Mouse (Mus musculus): ENCODE measurements around the gene Ckb. TPM values are rescaled to one million over a fixed set of nuclear protein-coding genes. Genes with fewer than 3 reads are reported as not detected.

The Ckb gene
- polyA plus RNA-seq, 1 experiment from 2014 or later, result 555 TPM

DNA sequence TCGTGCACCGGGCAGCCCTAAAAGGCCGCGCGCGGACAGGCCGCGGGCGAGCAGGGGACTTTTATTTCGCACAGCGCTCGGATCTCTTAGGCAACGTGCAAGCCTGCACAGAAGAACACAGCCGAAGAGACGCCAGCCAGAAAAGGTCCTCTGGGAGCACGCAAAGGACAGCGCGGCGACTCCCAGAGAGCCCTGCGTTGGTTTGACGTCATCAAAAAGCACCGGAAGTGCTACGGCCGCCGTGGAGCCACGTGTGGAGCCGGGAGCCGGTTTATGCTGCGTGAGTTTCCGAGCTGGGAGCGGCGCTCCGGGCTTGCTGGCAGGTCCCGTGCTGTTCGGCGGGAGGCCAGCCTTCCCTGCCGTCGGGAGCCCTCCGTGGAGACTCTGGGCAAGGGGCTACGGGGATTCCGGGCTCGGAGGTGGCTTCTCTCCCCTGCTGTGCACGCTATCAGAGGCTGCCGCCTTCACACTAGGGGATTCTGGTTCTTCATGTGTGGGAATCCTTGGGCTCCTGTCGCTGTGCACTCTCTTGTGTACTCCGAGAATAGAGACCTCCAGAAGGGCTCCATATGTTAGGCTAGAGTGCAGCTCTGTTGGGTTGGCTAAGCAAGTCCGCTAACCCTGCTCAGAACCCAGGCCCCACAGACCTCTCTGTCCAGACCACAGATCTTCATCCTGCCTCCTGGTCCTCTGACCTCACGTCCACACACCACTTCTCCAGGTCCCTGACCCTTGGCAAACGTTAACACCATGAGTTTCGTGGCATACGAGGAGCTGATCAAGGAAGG lies 5.9 kb upstream of the Ckb start, which contains the start of gene Trmt61a:
Gene Trmt61a, plus strand, starts transcription at position 224 of the 788 bp plus-strand sequence.
- Histone ChIP-seq H3K27ac (ENCODE audit: low read length) (peak within 1 kb of the TSS; percentile 90), H3K36me3 (ENCODE audit: control insufficient read depth, insufficient read depth, low read length) (no peaks in the 10 kb centered on the region; the same call in 1 of the 2 replicates), H3K9me3 (ENCODE audit: control insufficient read depth, low read depth, low read length) (no peaks in the 10 kb centered on the region), H3K4me3 (ENCODE audit: low read depth, low read length) (peak within 1 kb of the TSS; percentile 96), H3K27me3 (ENCODE audit: control insufficient read depth, insufficient read depth, low read length) (no peaks in the 10 kb centered on the region), H3K4me1 (ENCODE audit: control insufficient read depth, insufficient read depth, low read length) (0 out of 2 replicates have a peak, but pooled peaks cover 9% of the 10 kb centered on the region), H3K4me2 (replicated peaks; ENCODE audit: low read depth, low read length) (peak within 1 kb of the TSS; percentile 83), H3K9ac (replicated peaks; ENCODE audit: low read depth, low read length) (peak within 1 kb of the TSS; percentile 49)
- WGBS, result under 1% methylated on average over 51 of the region's 51 CpGs
- ATAC-seq (ENCODE audit: insufficient number of reproducible peaks, insufficient read depth, low FRiP score, low read depth), result peak; percentile 90

DNA sequence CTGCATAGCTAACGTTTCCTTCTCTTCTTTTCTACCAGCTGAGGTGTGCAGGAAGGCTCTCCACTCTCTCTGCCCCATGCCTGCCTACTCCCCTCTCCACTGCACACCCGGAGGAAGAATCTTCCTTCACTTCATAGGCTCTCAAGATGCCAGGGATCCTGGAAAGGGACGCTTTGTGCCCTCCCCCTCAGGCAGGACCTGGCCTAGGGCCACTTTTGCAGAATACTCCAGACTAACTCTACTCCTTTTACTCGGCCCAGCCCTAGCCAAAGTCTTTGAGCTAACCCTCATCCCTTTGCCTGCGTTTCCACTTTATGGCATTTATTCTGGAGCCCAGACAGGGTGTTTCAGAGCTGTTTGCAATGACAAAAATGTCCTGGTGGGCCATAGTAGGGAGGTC lies 5.3 kb upstream of the Ckb start:
- Histone ChIP-seq H3K4me1 (ENCODE audit: control insufficient read depth, insufficient read depth, low read length) (0 out of 2 replicates have a peak, but pooled peaks cover 9% of the 10 kb centered on the region), H3K4me3 (ENCODE audit: low read depth, low read length) (peak overlapping the region; percentile 96), H3K27ac (ENCODE audit: low read length) (peak overlapping the region; percentile 90), H3K27me3 (ENCODE audit: control insufficient read depth, insufficient read depth, low read length) (no peaks in the 10 kb centered on the region), H3K4me2 (replicated peaks; ENCODE audit: low read depth, low read length) (peak overlapping the region; percentile 83), H3K9me3 (ENCODE audit: control insufficient read depth, low read depth, low read length) (no peaks in the 10 kb centered on the region), H3K9ac (replicated peaks; ENCODE audit: low read depth, low read length) (peak overlapping the region; percentile 49), H3K36me3 (ENCODE audit: control insufficient read depth, insufficient read depth, low read length) (no peaks in the 10 kb centered on the region; the same call in 1 of the 2 replicates)
- ATAC-seq (ENCODE audit: insufficient number of reproducible peaks, insufficient read depth, low FRiP score, low read depth), result peak; percentile 12; the same call in 1 of the 2 replicates
- 20% methylated on average over 5 of the region's 5 CpGs for WGBS

- no peaks in the 10 kb centered on the region for H3K36me3 ChIP-seq (ENCODE audit: control insufficient read depth, insufficient read depth, low read length)
- peaks cover 14% of the 10 kb centered on the region; the same call in 1 of the 2 replicates for H3K4me1 ChIP-seq (ENCODE audit: control insufficient read depth, insufficient read depth, low read length)
- no peak overlapping the region for H3K4me2 ChIP-seq (replicated peaks; ENCODE audit: low read depth, low read length)
- 0 out of 2 replicates have a peak, but pooled peaks cover 5% of the 10 kb centered on the region for H3K27me3 ChIP-seq (ENCODE audit: control insufficient read depth, insufficient read depth, low read length)
- H3K9me3 ChIP-seq (ENCODE audit: control insufficient read depth, low read depth, low read length), result no peaks in the 10 kb centered on the region
- H3K9ac ChIP-seq (replicated peaks; ENCODE audit: low read depth, low read length), result no peak overlapping the region
- ATAC-seq (ENCODE audit: insufficient number of reproducible peaks, insufficient read depth, low FRiP score, low read depth), result no peak
- H3K27ac ChIP-seq (ENCODE audit: low read length), result no peak overlapping the region
- no peak overlapping the region for H3K4me3 ChIP-seq (ENCODE audit: low read depth, low read length)
- 73% methylated on average over 6 of the region's 6 CpGs for WGBS
Measured at GRCm38 (mm10) chr12:111675797-111676580, 3.9 kb upstream of the Ckb start.

GRCm38 (mm10) chr12:111674850-111675486 lies 2.8 kb upstream of the Ckb start:
- ATAC-seq (ENCODE audit: insufficient number of reproducible peaks, insufficient read depth, low FRiP score, low read depth), result no peak
- Histone ChIP-seq H3K36me3 (ENCODE audit: control insufficient read depth, insufficient read depth, low read length) (no peaks in the 10 kb centered on the region), H3K9ac (replicated peaks; ENCODE audit: low read depth, low read length) (no peak overlapping the region), H3K27me3 (ENCODE audit: control insufficient read depth, insufficient read depth, low read length) (0 out of 2 replicates have a peak, but pooled peaks cover 6% of the 10 kb centered on the region), H3K4me3 (ENCODE audit: low read depth, low read length) (no peak overlapping the region), H3K4me2 (replicated peaks; ENCODE audit: low read depth, low read length) (no peak overlapping the region), H3K9me3 (ENCODE audit: control insufficient read depth, low read depth, low read length) (no peaks in the 10 kb centered on the region), H3K4me1 (ENCODE audit: control insufficient read depth, insufficient read depth, low read length) (peaks cover 22% of the 10 kb centered on the region; the same call in 1 of the 2 replicates), H3K27ac (ENCODE audit: low read length) (no peak overlapping the region)
- WGBS, result 59% methylated on average over 2 of the region's 2 CpGs

DNA sequence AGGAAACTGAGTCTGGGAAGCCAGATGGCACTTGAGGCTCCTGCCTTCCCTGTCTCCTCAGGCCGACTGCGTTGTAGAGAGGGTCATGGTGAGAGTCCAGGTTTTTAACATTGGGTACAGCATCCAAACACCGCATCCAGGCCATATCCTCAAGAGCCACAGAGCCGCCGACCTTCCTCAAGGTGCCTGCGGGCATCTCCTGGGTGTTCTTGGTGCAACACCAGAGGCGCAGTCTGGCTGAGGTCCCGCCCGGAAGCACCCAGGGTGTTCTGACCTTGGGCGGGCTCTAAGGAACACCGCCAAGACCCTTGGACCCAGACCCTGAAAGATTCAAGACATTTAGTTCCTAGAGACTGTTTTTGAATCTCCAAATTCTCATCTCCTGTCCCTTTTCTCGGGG lies 443 bp upstream of the Ckb start:
- Histone ChIP-seq H3K4me1 (ENCODE audit: control insufficient read depth, insufficient read depth, low read length) (peaks cover 29% of the 10 kb centered on the region; the same call in 1 of the 2 replicates), H3K4me2 (replicated peaks; ENCODE audit: low read depth, low read length) (peak overlapping the region; percentile 93), H3K27me3 (ENCODE audit: control insufficient read depth, insufficient read depth, low read length) (0 out of 2 replicates have a peak, but pooled peaks cover 6% of the 10 kb centered on the region), H3K9me3 (ENCODE audit: control insufficient read depth, low read depth, low read length) (no peaks in the 10 kb centered on the region), H3K27ac (ENCODE audit: low read length) (no peak overlapping the region), H3K36me3 (ENCODE audit: control insufficient read depth, insufficient read depth, low read length) (no peaks in the 10 kb centered on the region), H3K9ac (replicated peaks; ENCODE audit: low read depth, low read length) (no peak overlapping the region), H3K4me3 (ENCODE audit: low read depth, low read length) (peak overlapping the region; percentile 53)
- no peak for ATAC-seq (ENCODE audit: insufficient number of reproducible peaks, insufficient read depth, low FRiP score, low read depth)
- WGBS, result 13% methylated on average over 12 of the region's 12 CpGs

DNA sequence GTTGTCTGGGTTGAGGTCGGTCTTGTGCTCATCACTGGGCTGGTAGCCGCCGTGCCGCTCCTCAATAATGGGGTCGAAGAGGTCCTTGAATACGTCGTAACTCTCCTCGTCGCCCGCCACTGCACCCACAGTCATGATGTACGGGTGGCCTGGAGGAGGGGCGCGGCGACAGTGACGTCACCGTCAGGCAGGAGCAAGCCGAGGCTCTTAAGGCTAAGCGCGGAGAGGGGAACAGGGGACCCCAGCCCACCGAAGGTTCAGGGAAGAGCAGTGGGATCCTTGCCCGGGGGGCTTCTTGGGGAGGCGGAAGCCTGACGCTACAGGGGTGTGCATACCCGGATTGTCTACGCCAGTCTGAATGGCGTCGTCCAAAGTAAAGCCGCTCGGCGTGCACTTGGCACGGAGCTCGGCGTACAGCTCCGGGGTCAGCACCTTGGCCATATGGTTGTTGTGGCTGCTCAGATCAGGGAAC lies 671 bp downstream of the Ckb start:
- Histone ChIP-seq H3K27ac (ENCODE audit: low read length) (0 out of 2 replicates have a peak overlapping the region, but pooled peaks have one; percentile 2), H3K4me3 (ENCODE audit: low read depth, low read length) (peak overlapping the region; percentile 53), H3K9ac (replicated peaks; ENCODE audit: low read depth, low read length) (peak overlapping the region; percentile 67), H3K4me1 (ENCODE audit: control insufficient read depth, insufficient read depth, low read length) (peaks cover 23% of the 10 kb centered on the region; the same call in 1 of the 2 replicates), H3K4me2 (replicated peaks; ENCODE audit: low read depth, low read length) (peak overlapping the region; percentile 93), H3K27me3 (ENCODE audit: control insufficient read depth, insufficient read depth, low read length) (0 out of 2 replicates have a peak, but pooled peaks cover 6% of the 10 kb centered on the region), H3K36me3 (ENCODE audit: control insufficient read depth, insufficient read depth, low read length) (no peaks in the 10 kb centered on the region), H3K9me3 (ENCODE audit: control insufficient read depth, low read depth, low read length) (no peaks in the 10 kb centered on the region)
- ATAC-seq (ENCODE audit: insufficient number of reproducible peaks, insufficient read depth, low FRiP score, low read depth), result no peak
- under 1% methylated on average over 34 of the region's 34 CpGs for WGBS

GRCm38 (mm10) chr12:111670976-111671375 lies 1.2 kb downstream of the Ckb start:
- H3K9ac ChIP-seq (replicated peaks; ENCODE audit: low read depth, low read length), result peak overlapping the region; percentile 67; the same call in 1 of the 2 replicates
- H3K4me1 ChIP-seq (ENCODE audit: control insufficient read depth, insufficient read depth, low read length), result peaks cover 23% of the 10 kb centered on the region; the same call in 1 of the 2 replicates
- 0 out of 2 replicates have a peak, but pooled peaks cover 6% of the 10 kb centered on the region for H3K27me3 ChIP-seq (ENCODE audit: control insufficient read depth, insufficient read depth, low read length)
- H3K4me3 ChIP-seq (ENCODE audit: low read depth, low read length), result peak overlapping the region; percentile 53
- H3K36me3 ChIP-seq (ENCODE audit: control insufficient read depth, insufficient read depth, low read length), result no peaks in the 10 kb centered on the region
- ATAC-seq (ENCODE audit: insufficient number of reproducible peaks, insufficient read depth, low FRiP score, low read depth), result no peak
- no peaks in the 10 kb centered on the region for H3K9me3 ChIP-seq (ENCODE audit: control insufficient read depth, low read depth, low read length)
- 1% methylated on average over 28 of the region's 35 CpGs for WGBS
- no peak overlapping the region for H3K27ac ChIP-seq (ENCODE audit: low read length)
- peak overlapping the region; percentile 93 for H3K4me2 ChIP-seq (replicated peaks; ENCODE audit: low read depth, low read length)

Data from stomach, embryonic 14.5 days (tissue).